ENCODE assay signal across 14 mouse cellular contexts in the genomic region with DNA sequence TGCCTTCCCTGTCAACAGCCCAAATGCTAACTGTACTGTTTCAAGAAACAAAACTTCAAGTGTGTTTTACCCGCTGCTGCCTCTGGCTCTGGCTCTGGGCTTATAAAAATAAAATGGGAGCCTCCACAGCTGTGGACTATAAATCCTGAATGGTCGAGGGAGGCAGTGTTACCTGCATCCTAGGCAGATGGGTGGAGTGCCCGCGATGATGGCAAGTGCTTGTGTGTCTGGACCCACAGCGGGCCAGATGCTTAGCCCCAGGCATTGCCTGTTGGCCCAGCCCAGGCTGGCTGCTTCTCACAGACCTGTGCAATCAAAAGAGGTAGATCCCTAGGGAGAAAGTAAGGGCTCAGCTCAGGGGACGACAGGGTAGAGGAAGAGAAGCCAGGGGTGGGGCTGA.
DNase-seq lines count a peak whose midpoint lies in the region; ATAC-seq lines count a peak whose summit lies in the region.
"Had no signal": no experiment of that assay in that cellular context is flagged by ENCODE, and none has a peak within 500 bp of the region (broad histone marks: within the 10 kb centered on the region; RNA-seq: fewer than 3 reads in every experiment).

No protein-coding gene starts in this region.

- H3K27me3 ChIP-seq in lung, embryonic 15.5 days = peaks cover 97% of the 10 kb centered on the region
- H3K27me3 ChIP-seq in hindbrain, embryonic 12.5 days = peaks cover 82% of the 10 kb centered on the region
- H3K27me3 ChIP-seq in limb, embryonic 12.5 days = peaks cover 69% of the 10 kb centered on the region
- H3K27me3 ChIP-seq in neural tube, embryonic 14.5 days (ENCODE audit: control insufficient read depth, insufficient read depth, low read length) = peaks cover 12% of the 10 kb centered on the region

- H3K36me3 ChIP-seq in lung, embryonic 15.5 days = no peaks in the 10 kb centered on the region
- H3K36me3 ChIP-seq in hindbrain, embryonic 12.5 days = no peaks in the 10 kb centered on the region
- no peaks in the 10 kb centered on the region for H3K36me3 ChIP-seq in limb, embryonic 12.5 days
- no peaks in the 10 kb centered on the region for H3K36me3 ChIP-seq in neural tube, embryonic 14.5 days (ENCODE audit: control insufficient read depth, insufficient read depth, low read length)
- H3K36me3 ChIP-seq: liver, embryonic 13.5 days had no signal

- H3K4me3 ChIP-seq in lung, embryonic 15.5 days = no peak overlapping the region
- H3K4me3 ChIP-seq in hindbrain, embryonic 12.5 days = no peak overlapping the region
- no peak overlapping the region for H3K4me3 ChIP-seq in limb, embryonic 12.5 days (replicated peaks)
- H3K4me3 ChIP-seq in neural tube, embryonic 14.5 days (ENCODE audit: low read depth, low read length) = no peak overlapping the region
- H3K4me3 ChIP-seq: liver, embryonic 13.5 days had no signal

- 44% methylated on average over 6 of the region's 6 CpGs for WGBS in lung, embryonic 15.5 days
- WGBS in hindbrain, embryonic 12.5 days = 40% methylated on average over 6 of the region's 6 CpGs
- 9% methylated on average over 6 of the region's 6 CpGs for WGBS in limb, embryonic 12.5 days
- WGBS in neural tube, embryonic 14.5 days = 24% methylated on average over 6 of the region's 6 CpGs

- H3K9ac ChIP-seq in lung, embryonic 15.5 days = no peak overlapping the region
- no peak overlapping the region for H3K9ac ChIP-seq in hindbrain, embryonic 12.5 days
- no peak overlapping the region for H3K9ac ChIP-seq in limb, embryonic 12.5 days (replicated peaks)
- H3K9ac ChIP-seq in neural tube, embryonic 14.5 days (replicated peaks; ENCODE audit: low read depth, low read length) = peak overlapping the region; percentile 8; the same call in 1 of the 2 replicates
- H3K9ac ChIP-seq: liver, embryonic 13.5 days had no signal

- 0 out of 2 replicates have a peak, but pooled peaks have one; percentile 27 for ATAC-seq in lung, embryonic 15.5 days (ENCODE audit: borderline replicate concordance, extremely low read depth, low FRiP score, low TSS enrichment)
- peak; percentile 27; the same call in 1 of the 2 replicates for ATAC-seq in hindbrain, embryonic 12.5 days (ENCODE audit: low FRiP score)
- peak; percentile 33; the same call in 1 of the 2 replicates for ATAC-seq in limb, embryonic 12.5 days (ENCODE audit: insufficient number of reproducible peaks, insufficient read depth, low FRiP score, low TSS enrichment, low read depth)
- peak; percentile 35; the same call in 1 of the 2 replicates for ATAC-seq in neural tube, embryonic 14.5 days (ENCODE audit: low read depth)
- ATAC-seq: intestine, embryonic 16.5 days had no signal

- H3K4me1 ChIP-seq in lung, embryonic 15.5 days = 0 out of 2 replicates have a peak, but pooled peaks cover 5% of the 10 kb centered on the region
- H3K4me1 ChIP-seq in hindbrain, embryonic 12.5 days = peaks cover 65% of the 10 kb centered on the region
- peaks cover 67% of the 10 kb centered on the region for H3K4me1 ChIP-seq in limb, embryonic 12.5 days (replicated peaks)
- H3K4me1 ChIP-seq in neural tube, embryonic 14.5 days (ENCODE audit: control insufficient read depth, insufficient read depth, low read length) = peaks cover 25% of the 10 kb centered on the region

- H3K9me3 ChIP-seq in lung, embryonic 15.5 days = no peaks in the 10 kb centered on the region
- H3K9me3 ChIP-seq in hindbrain, embryonic 12.5 days (replicated peaks) = no peaks in the 10 kb centered on the region
- H3K9me3 ChIP-seq in limb, embryonic 12.5 days = no peaks in the 10 kb centered on the region
- no peaks in the 10 kb centered on the region for H3K9me3 ChIP-seq in neural tube, embryonic 14.5 days (ENCODE audit: control insufficient read depth, low read length)
- H3K9me3 ChIP-seq: liver, embryonic 13.5 days had no signal

- no peak overlapping the region for H3K27ac ChIP-seq in lung, embryonic 15.5 days
- H3K27ac ChIP-seq in hindbrain, embryonic 12.5 days = peak overlapping the region; percentile 81; the same call in 1 of the 2 replicates
- peak overlapping the region; percentile 46 for H3K27ac ChIP-seq in limb, embryonic 12.5 days
- H3K27ac ChIP-seq in neural tube, embryonic 14.5 days (ENCODE audit: low read depth, low read length) = no peak overlapping the region; the same call in 1 of the 2 replicates
- H3K27ac ChIP-seq: liver, embryonic 13.5 days had no signal

- DNase-seq in lung, postnatal 4 days = no peak
- DNase-seq in adrenal gland, adult 18-20 months (ENCODE audit: low spot score in 2 of 2) = no peak
- no peak for DNase-seq in gastrocnemius, postnatal 25 days
- DNase-seq: cerebellum, adult 11-12 months; heart, adult 18-20 months; liver, embryonic 13.5 days; lung, postnatal 10 days; right cerebral cortex, postnatal 25 days; thymus, adult 2 months had no signal

- no peak overlapping the region for H3K4me2 ChIP-seq in lung, embryonic 15.5 days
- peak overlapping the region; percentile 26 for H3K4me2 ChIP-seq in hindbrain, embryonic 12.5 days (replicated peaks)
- H3K4me2 ChIP-seq in limb, embryonic 12.5 days = peak overlapping the region; percentile 35
- no peak overlapping the region for H3K4me2 ChIP-seq in neural tube, embryonic 14.5 days (ENCODE audit: low read depth, low read length)
- H3K4me2 ChIP-seq: liver, embryonic 13.5 days had no signal

Comparison
In these comparisons a context has a peak if more than half of its experiments do, and no peak if none do; other contexts are left out.
1. H3K27ac ChIP-seq: peak in hindbrain, embryonic 12.5 days (single experiment) and limb, embryonic 12.5 days (single experiment); none in lung, embryonic 15.5 days (single experiment) and neural tube, embryonic 14.5 days (single experiment).
2. H3K4me2 ChIP-seq: peak in hindbrain, embryonic 12.5 days (single experiment) and limb, embryonic 12.5 days (single experiment); none in lung, embryonic 15.5 days (single experiment) and neural tube, embryonic 14.5 days (single experiment).
3. Peak in every context shown above with its lines, with median percentiles within 50 percentile points of each other: ATAC-seq.